Mouse (Mus musculus) liver, embryonic 14.5 days (tissue): Measurements from ENCODE around the gene Exosc1. TPM values are rescaled to one million over a fixed set of nuclear protein-coding genes. Genes with fewer than 3 reads are reported as not detected.

Source experiments
- ATAC-seq: fragments of 200-750 bp; cut with Nextera tagmentation; 2 replicates; pipeline ENCODE4 v1.8.0; 2017; ENCODE audit warnings: moderate number of reproducible peaks, mild to moderate bottlenecking, moderate library complexity; ENCODE audit not compliant: insufficient read depth
- DNase-seq, 3 experiments: peaks; one replicate each; pipeline ENCODE4 v3.0.0-alpha.2; 2012 to 2013; ENCODE audit warnings: low read depth in 3 of 3, low spot score in 3 of 3
- H3K27ac ChIP-seq: fragments of 300-500 bp; sonication (generic); 2 replicates; pipeline ENCODE4 v1.5.1; 2014; ENCODE audit warnings: moderate library complexity, mild to moderate bottlenecking, control low read depth, inconsistent platforms
- H3K27me3 ChIP-seq: fragments of 300-500 bp; sonication (generic); 2 replicates; pipeline ENCODE4 v1.6.1; 2014; ENCODE audit warnings: mild to moderate bottlenecking, low read length, moderate library complexity; ENCODE audit not compliant: control insufficient read depth, insufficient read depth
- H3K36me3 ChIP-seq: fragments of 300-500 bp; sonication (generic); replicated peaks from 2 replicates; pipeline ENCODE4 v1.6.1; 2014; ENCODE audit warnings: low read depth; ENCODE audit not compliant: control insufficient read depth, insufficient read depth
- H3K4me1 ChIP-seq, 2 experiments: fragments of 200-500 bp in 1 of 2; fragments of 300-500 bp in 1 of 2; sonication (generic) in 1 of 2; replicated peaks; 2 replicates each; pipeline ENCODE4 v1.6.1; 2012 to 2014; ENCODE audit warnings: antibody characterized with exemption in 1 of 2, inconsistent platforms in 1 of 2, low read length in 1 of 2; ENCODE audit not compliant: control insufficient read depth in 2 of 2, insufficient read depth in 2 of 2
- H3K4me2 ChIP-seq: fragments of 300-500 bp; sonication (generic); 2 replicates; pipeline ENCODE4 v1.6.1; 2014; ENCODE audit warnings: low read depth, mild to moderate bottlenecking, control low read depth, moderate library complexity
- H3K4me3 ChIP-seq, 2 experiments: fragments of 200-500 bp in 1 of 2; fragments of 300-500 bp in 1 of 2; sonication (generic) in 1 of 2; 2 replicates each; pipeline ENCODE4 v1.5.1; 2012 to 2014; ENCODE audit warnings: low read depth in 2 of 2, low read length in 2 of 2, mild to moderate bottlenecking in 2 of 2, control low read depth in 1 of 2, inconsistent platforms in 1 of 2, moderate library complexity in 1 of 2; ENCODE audit not compliant: insufficient read depth in 1 of 2
- H3K9ac ChIP-seq: fragments of 300-500 bp; sonication (generic); replicated peaks from 2 replicates; pipeline ENCODE4 v1.6.1; 2014; ENCODE audit warnings: mild to moderate bottlenecking, control low read depth, moderate library complexity
- H3K9me3 ChIP-seq: fragments of 300-500 bp; sonication (generic); 2 replicates; pipeline ENCODE4 v1.6.1; 2016; ENCODE audit warnings: low read length, mixed read lengths; ENCODE audit not compliant: control insufficient read depth
- CTCF ChIP-seq: IDR thresholded peaks from 2 replicates; pipeline ENCODE4 v1.5.1; 2016; ENCODE audit warnings: antibody characterized with exemption, low read depth, control low read depth
- EP300 ChIP-seq: IDR thresholded peaks from 2 replicates; pipeline ENCODE4 v1.6.1; 2016; ENCODE audit warnings: antibody characterized with exemption, low read depth
- WGBS: fragments of 180-500 bp; shearing (Covaris S2); extraction: QIAGEN DNeasy Blood & Tissue Kit; methylation state at CpG from one replicate; pipeline ENCODE4 v1.1.7; 2014; ENCODE audit not compliant: insufficient replicate concordance; 5-methylcytosine and 5-hydroxymethylcytosine counted together
- polyA plus RNA-seq, 2 experiments: library from polyadenylated mRNA; depleted of rRNA in 1 of 2; stranded (reverse) in 1 of 2; unstranded in 1 of 2; fragments of >200 nt; fragmentation: Nextera tagmentation in 1 of 2; extraction: Ambion mirVana in 1 of 2; gene quantifications; 2 replicates each; pipeline versions ENCODE4 v1.2.1 to v1.2.3; 2012 to 2014

Exosc1 gene
- polyA plus RNA-seq, 2 experiments = 20.4 to 38.8 TPM

DNA sequence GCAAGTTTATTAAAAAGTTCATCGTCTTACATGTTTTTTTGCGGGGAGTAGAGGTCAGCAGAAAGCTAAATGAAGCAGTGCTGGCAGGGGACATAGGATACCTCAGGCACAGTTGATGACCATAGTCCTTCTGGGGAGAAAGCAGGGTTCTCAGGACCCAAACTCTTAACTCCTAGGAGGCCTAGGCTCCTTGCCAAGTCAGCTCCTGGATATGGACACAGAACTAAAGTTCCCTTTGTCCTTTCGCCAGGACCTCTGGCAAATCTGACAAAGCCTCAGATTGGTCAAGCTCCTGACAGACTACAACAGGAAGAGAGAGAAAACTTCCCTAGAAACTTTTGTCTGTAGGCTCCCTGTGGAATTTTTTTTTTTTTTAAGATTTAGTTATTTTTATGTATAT, 24.5 kb downstream of the Exosc1 start:
- Histone ChIP-seq H3K4me2 (no peak overlapping the region), H3K4me1 (peaks cover 34 to 37% of the 10 kb centered on the region in 2 experiments), H3K27me3 (no peaks in the 10 kb centered on the region), H3K27ac (no peak overlapping the region), H3K4me3 (no peak overlapping the region), H3K36me3 (no peaks in the 10 kb centered on the region), H3K9ac (no peak overlapping the region), H3K9me3 (no peaks in the 10 kb centered on the region)
- DNase-seq = no peak
- ATAC-seq = no peak
- TF ChIP-seq EP300 (no peak), CTCF (no peak)
- WGBS = 79% methylated on average over 3 of the region's 3 CpGs

DNA sequence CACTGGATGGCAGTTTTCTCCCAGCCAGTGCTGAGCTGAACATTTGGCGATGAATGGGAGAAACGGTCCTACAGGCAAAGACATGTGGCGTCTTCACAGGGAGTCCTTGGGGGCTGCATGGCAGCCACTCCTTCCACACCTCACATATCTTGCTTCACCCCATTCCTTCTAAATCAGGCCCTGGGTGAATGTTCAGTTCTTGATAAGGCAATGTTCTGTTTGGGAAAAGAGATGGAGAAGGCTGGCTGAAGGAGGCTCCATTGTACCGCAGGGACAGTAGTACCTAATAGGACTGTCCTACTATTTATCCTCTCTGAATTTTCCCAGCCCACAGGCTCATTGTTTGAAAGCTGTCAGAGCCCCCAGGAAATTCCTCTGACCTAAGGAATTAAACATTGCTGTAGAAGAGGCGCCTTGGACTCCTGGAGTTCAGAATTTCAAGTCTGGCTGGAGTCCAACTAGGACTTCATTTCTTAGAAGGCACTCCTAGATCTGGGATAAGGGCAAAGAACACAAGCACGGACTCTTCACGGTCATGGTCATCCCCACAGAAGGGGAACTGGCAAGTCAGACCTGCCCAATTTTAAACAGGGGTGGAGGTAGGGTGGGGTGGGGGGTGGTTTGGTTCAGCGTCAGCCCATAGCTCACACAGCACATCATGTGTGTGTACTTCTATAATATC, 26.0 kb downstream of the Exosc1 start:
- no peaks in the 10 kb centered on the region for H3K36me3 ChIP-seq
- no peaks in the 10 kb centered on the region for H3K9me3 ChIP-seq
- no peaks in the 10 kb centered on the region for H3K27me3 ChIP-seq
- H3K27ac ChIP-seq = peak overlapping the region; percentile 72
- WGBS = 28% methylated on average over 8 of the region's 8 CpGs
- H3K4me1 ChIP-seq = peaks cover 23 to 32% of the 10 kb centered on the region in 2 experiments
- TF ChIP-seq EP300 = peak; percentile 57
- TF ChIP-seq CTCF = no peak
- no peak overlapping the region for H3K4me3 ChIP-seq
- H3K4me2 ChIP-seq = peak overlapping the region; percentile 56
- DNase-seq (no peak), ATAC-seq (peak; percentile 12; the same call in 1 of the 2 replicates)
- H3K9ac ChIP-seq = peak overlapping the region; percentile 41

DNA sequence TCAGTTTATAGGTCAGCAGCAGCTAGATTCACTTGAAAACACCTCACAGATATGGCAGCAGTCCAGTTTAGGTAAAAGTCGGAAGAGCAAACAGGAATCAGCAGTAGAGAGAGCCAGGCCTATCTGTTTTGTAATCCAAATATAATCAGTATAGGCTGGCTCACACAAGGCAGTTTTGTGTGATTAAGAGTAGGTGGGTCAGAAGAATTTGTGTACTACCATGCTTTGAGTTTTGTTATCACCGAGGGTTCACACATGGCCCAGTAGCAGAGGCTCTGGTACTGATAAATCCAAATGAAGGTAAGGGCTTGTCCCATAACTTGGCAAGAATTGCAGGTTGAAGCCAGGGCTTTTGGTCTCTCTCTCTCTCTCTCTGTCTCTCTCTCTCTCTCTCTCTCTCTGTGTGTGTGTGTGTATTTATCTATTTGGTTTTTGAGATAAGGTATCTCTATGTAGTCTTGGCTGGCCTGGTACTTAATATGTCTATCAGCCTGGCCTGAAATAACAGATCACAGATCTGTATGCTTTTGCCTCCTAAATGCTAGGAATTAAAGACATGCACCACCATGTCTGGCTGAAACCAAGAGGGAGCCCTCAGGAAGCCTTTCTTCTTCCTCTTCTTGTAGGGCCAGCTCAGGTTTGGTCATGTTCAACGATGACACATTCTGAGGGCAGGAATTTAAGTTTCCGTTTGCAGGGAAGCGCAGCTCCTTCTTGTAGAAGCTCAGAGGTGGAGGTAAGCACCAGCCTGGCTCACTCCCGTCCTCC, 26.7 kb downstream of the Exosc1 start:
- DNase-seq = peak in 2 of 3 experiments; percentile 37 to 50
- Histone ChIP-seq H3K27me3 (no peaks in the 10 kb centered on the region), H3K9ac (peak overlapping the region; percentile 41), H3K4me3 (no peak overlapping the region), H3K36me3 (no peaks in the 10 kb centered on the region), H3K4me2 (peak overlapping the region; percentile 56), H3K27ac (peak overlapping the region; percentile 72), H3K4me1 (peaks cover 23 to 32% of the 10 kb centered on the region in 2 experiments), H3K9me3 (no peaks in the 10 kb centered on the region)
- 19% methylated on average over 6 of the region's 6 CpGs for WGBS
- peak; percentile 78 for ATAC-seq
- TF ChIP-seq EP300 = peak; percentile 72
- no peak for TF ChIP-seq CTCF

DNA sequence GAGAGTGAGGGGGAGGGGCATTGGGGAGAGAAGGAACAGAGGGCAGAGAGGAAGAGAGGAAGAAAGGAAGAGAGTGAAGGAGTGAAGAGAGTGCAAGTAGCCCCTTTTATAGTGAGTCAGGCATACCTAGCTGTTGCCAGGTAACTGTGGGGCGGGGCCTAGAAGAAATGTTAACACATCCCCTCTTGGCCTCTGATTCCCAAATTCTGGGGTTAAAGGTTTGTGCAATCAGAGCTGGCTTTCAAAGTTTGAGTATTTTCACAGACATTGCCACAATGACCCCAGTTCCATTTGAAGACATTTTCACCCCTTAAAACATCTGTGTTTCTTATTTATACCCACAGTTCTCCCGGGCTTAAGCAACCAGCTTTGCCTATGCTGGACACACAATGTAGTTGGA, 28.0 kb downstream of the Exosc1 start:
- H3K27me3 ChIP-seq = no peaks in the 10 kb centered on the region
- TF ChIP-seq EP300 = no peak
- H3K9me3 ChIP-seq = no peaks in the 10 kb centered on the region
- H3K4me3 ChIP-seq = no peak overlapping the region
- ATAC-seq (no peak), DNase-seq (no peak)
- H3K27ac ChIP-seq = no peak overlapping the region
- peaks cover 23 to 35% of the 10 kb centered on the region in 2 experiments for H3K4me1 ChIP-seq
- H3K4me2 ChIP-seq = no peak overlapping the region
- H3K36me3 ChIP-seq = no peaks in the 10 kb centered on the region
- WGBS = 80% methylated on average over 2 of the region's 2 CpGs
- no peak overlapping the region for H3K9ac ChIP-seq

DNA sequence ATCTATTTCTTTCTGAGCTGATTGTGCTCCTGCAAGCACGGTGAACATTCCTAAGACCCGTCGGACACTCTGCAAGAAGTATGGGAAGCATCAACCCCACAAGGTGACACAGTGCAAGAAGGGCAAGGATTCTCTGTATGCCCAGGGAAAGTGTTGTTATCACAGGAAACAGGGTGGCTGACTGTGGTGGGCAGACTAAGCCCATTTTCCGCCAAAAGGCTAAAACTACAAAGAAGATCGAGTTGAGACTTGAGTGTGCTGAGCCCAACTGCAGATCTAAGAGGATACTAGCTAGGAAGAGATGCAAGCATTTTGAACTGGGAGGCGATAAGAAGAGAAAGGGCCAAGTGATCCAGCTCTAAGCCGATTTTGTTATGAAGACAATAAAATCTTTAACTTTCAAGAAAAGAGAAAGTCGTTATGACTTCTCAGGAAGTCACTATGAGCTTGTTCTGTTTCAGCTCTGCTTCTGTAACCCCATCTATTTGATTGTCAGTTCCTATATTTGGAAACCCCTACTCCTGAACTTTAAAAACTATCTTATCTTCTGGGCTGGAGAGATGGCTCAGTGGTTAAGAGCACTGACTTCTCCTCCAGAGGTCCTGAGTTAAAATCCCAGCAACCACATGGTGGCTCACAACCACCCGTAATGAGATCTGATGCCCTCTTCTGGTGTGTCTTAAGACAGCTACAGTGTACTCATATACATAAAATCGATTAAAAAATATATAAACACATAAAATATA, 30.2 kb downstream of the Exosc1 start:
- no peak for DNase-seq
- Histone ChIP-seq H3K36me3 (no peaks in the 10 kb centered on the region), H3K27me3 (no peaks in the 10 kb centered on the region), H3K9ac (0 out of 2 replicates have a peak overlapping the region, but pooled peaks have one; percentile 16), H3K4me3 (no peak overlapping the region), H3K4me1 (peaks cover 23 to 40% of the 10 kb centered on the region in 2 experiments), H3K4me2 (no peak overlapping the region), H3K27ac (no peak overlapping the region), H3K9me3 (no peaks in the 10 kb centered on the region)
- 19% methylated on average over 10 of the region's 10 CpGs for WGBS
- TF ChIP-seq CTCF (no peak), EP300 (no peak)
- ATAC-seq = no peak
